Mouse (Mus musculus): ENCODE data around the gene Ovol1. TPM values are rescaled to one million over a fixed set of nuclear protein-coding genes. Genes with fewer than 3 reads are reported as not detected.

Ovol1 gene
- polyA plus RNA-seq, 1 experiment from 2014 or later: 0.89 TPM

GRCm38 (mm10) chr19:5511074-5511632 lies 49.3 kb downstream of the Ovol1 start:
- WGBS: 47% methylated on average over 15 of the region's 15 CpGs
- peak overlapping the region; percentile 51 for H3K4me3 ChIP-seq (ENCODE audit: low read depth, low read length)
- H3K4me1 ChIP-seq (ENCODE audit: insufficient read depth): 0 out of 2 replicates have a peak, but pooled peaks cover 5% of the 10 kb centered on the region
- ATAC-seq (ENCODE audit: insufficient read depth) (no peak), DNase-seq (no peak)
- no peak for TF ChIP-seq CTCF (IDR thresholded peaks at IDR 0.05; ENCODE audit: low read depth)
- no peaks in the 10 kb centered on the region for H3K36me3 ChIP-seq (ENCODE audit: insufficient read depth)
- peak overlapping the region; percentile 54 for H3K9ac ChIP-seq
- peak overlapping the region; percentile 90 for H3K4me2 ChIP-seq
- peak overlapping the region; percentile 3; the same call in 1 of the 2 replicates for H3K27ac ChIP-seq (ENCODE audit: low read depth)
- no peaks in the 10 kb centered on the region for H3K27me3 ChIP-seq (ENCODE audit: insufficient read depth, low read length)
- H3K9me3 ChIP-seq (ENCODE audit: low read depth, low read length): no peaks in the 10 kb centered on the region

DNA sequence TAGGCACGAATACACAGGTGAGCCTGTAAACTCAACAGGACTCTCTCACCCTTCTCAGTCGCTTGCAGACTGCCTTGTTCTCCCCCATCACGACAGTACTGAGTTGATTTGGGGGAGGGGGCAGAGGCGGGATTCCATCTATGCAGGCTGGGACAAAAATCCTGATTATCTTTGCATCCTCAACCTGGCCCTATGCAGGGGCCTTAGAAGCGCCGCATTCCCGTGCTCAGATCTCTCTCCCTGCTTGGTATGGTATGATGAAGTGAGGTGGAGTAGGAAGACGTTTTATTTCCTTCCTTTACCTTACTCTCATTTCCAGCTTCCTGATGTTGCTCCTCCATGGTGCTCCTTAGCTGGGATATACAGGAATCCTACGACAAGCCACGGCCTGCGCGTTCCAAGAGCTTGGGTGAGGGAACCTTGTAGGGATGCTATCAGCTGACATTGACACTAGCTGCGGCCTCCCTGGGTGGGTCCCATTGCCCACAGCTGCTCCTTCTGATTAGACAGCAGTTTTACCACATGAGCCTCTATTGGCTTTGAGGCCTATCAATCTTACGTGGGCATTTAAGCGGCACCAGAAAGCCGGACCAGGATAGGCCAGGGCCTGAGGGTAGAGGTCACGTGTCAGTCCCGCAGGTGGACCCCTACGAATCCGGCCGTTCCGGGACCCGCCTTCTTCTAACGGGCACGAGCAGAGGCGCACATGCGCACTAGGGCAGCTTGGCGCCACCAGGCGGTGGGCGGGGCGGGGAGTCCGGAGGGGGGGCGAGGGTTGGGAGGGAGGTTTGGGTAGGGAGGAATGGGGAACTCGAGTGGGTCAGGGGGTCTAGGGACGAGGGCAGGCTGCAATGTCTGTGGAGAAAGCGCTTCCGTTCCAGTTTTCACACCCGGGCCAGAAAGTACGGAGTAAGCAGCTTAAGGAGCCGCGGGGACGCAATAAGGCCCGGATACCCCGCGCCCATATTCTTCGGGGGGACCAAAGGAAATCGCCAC lies 50.1 kb downstream of the Ovol1 start, which contains the start of gene Snx32:
Snx32 (minus strand) TSS at position 508 of the 996 bp plus-strand sequence.
- ATAC-seq (ENCODE audit: insufficient read depth): peak; percentile 99
- 2% methylated on average over 47 of the region's 47 CpGs for whole genome bisulfite sequencing
- peak within 1 kb of the TSS; percentile 90 for H3K4me2 ChIP-seq

DNA sequence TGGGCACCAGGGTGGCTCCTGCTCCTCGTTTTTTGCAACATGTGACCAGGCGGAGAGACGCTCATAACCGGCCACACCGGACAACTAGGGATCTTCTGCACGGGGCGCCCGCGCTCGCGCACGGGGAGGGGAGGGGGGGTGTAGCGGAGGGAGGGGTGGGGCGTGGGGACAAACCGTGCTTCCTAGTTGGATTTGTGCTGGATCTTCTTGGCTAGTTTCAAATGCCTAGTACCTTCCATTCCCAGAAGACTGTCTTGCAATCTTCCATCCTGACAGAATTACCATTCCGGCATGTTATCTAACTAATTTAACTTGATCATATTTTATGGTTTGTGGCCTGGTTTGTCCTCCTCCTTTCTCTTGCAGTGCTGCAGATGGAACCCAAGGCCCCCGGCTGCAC lies 56.8 kb downstream of the Ovol1 start, which contains the start of gene 1700020D05Rik:
1700020D05Rik (minus strand) TSS at position 101 of the 400 bp plus-strand sequence.
- no peak within 1 kb of the TSS for H3K27ac ChIP-seq (ENCODE audit: low read depth)
- no peaks in the 10 kb centered on the region for H3K4me1 ChIP-seq (ENCODE audit: insufficient read depth)
- no peaks in the 10 kb centered on the region for H3K9me3 ChIP-seq (ENCODE audit: low read depth, low read length)
- TF ChIP-seq CTCF (IDR thresholded peaks at IDR 0.05; ENCODE audit: low read depth): no peak
- H3K4me3 ChIP-seq (ENCODE audit: low read depth, low read length): no peak within 1 kb of the TSS
- WGBS: 52% methylated on average over 17 of the region's 17 CpGs
- no peak within 1 kb of the TSS for H3K9ac ChIP-seq
- no peaks in the 10 kb centered on the region for H3K36me3 ChIP-seq (ENCODE audit: insufficient read depth)
- no peaks in the 10 kb centered on the region for H3K27me3 ChIP-seq (ENCODE audit: insufficient read depth, low read length)
- ATAC-seq (ENCODE audit: insufficient read depth): no peak
- DNase-seq: no peak
- H3K4me2 ChIP-seq: no peak within 1 kb of the TSS

More for the DNA sequence above, 50.1 kb downstream of the Ovol1 start, which contains the start of gene Snx32:
- Histone ChIP-seq H3K4me3 (ENCODE audit: low read depth, low read length) (peak within 1 kb of the TSS; percentile 51), H3K27ac (ENCODE audit: low read depth) (peak within 1 kb of the TSS; percentile 3; the same call in 1 of the 2 replicates), H3K9me3 (ENCODE audit: low read depth, low read length) (no peaks in the 10 kb centered on the region), H3K4me1 (ENCODE audit: insufficient read depth) (0 out of 2 replicates have a peak, but pooled peaks cover 5% of the 10 kb centered on the region), H3K27me3 (ENCODE audit: insufficient read depth, low read length) (no peaks in the 10 kb centered on the region), H3K36me3 (ENCODE audit: insufficient read depth) (no peaks in the 10 kb centered on the region), H3K9ac (peak within 1 kb of the TSS; percentile 54)
- DNase-seq: peak; percentile 96
- peak; percentile 47 for TF ChIP-seq CTCF (IDR thresholded peaks at IDR 0.05; ENCODE audit: low read depth)

DNA sequence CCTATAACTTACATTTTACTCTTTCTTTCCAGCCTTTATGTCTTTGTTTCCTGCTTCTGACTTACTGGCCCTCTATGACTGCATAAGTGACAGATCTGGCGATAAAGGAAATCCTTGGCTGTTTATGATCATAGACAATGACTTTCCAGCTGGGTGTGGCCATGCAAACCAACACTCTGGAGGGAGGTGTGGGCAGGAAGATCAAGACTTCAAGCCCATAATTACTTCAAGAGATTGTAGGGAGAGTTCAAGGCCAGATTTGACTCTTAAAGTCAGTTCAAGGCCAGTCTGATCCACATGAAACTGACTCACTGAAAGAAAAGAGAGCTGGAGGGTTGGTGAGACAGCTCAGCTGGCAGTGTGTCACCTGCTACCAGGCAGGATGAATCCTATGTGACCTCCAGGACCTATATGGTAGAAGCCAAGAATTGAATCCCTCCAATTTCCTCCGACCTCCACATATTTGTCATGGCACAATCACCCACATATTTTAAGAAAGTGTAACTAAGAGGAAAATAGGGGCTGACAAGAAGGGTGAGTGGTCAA lies 60.0 kb downstream of the Ovol1 start:
- no peaks in the 10 kb centered on the region for H3K4me1 ChIP-seq (ENCODE audit: insufficient read depth)
- WGBS: 71% methylated on average over 2 of the region's 2 CpGs
- no peak overlapping the region for H3K9ac ChIP-seq
- no peaks in the 10 kb centered on the region for H3K27me3 ChIP-seq (ENCODE audit: insufficient read depth, low read length)
- TF ChIP-seq CTCF (IDR thresholded peaks at IDR 0.05; ENCODE audit: low read depth): no peak
- H3K27ac ChIP-seq (ENCODE audit: low read depth): no peak overlapping the region
- H3K36me3 ChIP-seq (ENCODE audit: insufficient read depth): peaks cover 29% of the 10 kb centered on the region
- no peak overlapping the region for H3K4me3 ChIP-seq (ENCODE audit: low read depth, low read length)
- ATAC-seq (ENCODE audit: insufficient read depth): no peak
- no peak overlapping the region for H3K4me2 ChIP-seq
- no peak for DNase-seq
- no peaks in the 10 kb centered on the region for H3K9me3 ChIP-seq (ENCODE audit: low read depth, low read length)

Other genes with a start within 250 kb of the Ovol1 start
- not detected in 2 replicates for gene Catsper1, start 224.9 kb downstream of the Ovol1 start, polyA plus RNA-seq (2014; fragmentation: Nextera tagmentation; extraction: Ambion mirVana)
- 0.41 TPM in 1 of 2 replicates, not detected in the other for gene Cst6, start 211.1 kb downstream of the Ovol1 start, polyA plus RNA-seq (2014; fragmentation: Nextera tagmentation; extraction: Ambion mirVana)
- 59.1 and 71.1 TPM in 2 replicates for gene Eif1ad, start 193.9 kb downstream of the Ovol1 start, polyA plus RNA-seq (2014; fragmentation: Nextera tagmentation; extraction: Ambion mirVana)
- 515 and 542 TPM in 2 replicates for gene Banf1, start 193.5 kb downstream of the Ovol1 start, polyA plus RNA-seq (2014; fragmentation: Nextera tagmentation; extraction: Ambion mirVana)
- 72.0 and 73.8 TPM in 2 replicates for gene Sart1, start 171.9 kb downstream of the Ovol1 start, polyA plus RNA-seq (2014; fragmentation: Nextera tagmentation; extraction: Ambion mirVana)
- gene Tsga10ip, start 158.1 kb downstream of the Ovol1 start, polyA plus RNA-seq (2014; fragmentation: Nextera tagmentation; extraction: Ambion mirVana): 0.64 TPM in 1 of 2 replicates, not detected in the other
- gene Drap1, start 135.7 kb downstream of the Ovol1 start, polyA plus RNA-seq (2014; fragmentation: Nextera tagmentation; extraction: Ambion mirVana): 204 and 217 TPM in 2 replicates
- 40.8 and 42.7 TPM in 2 replicates for gene AI837181, start 135.5 kb downstream of the Ovol1 start, polyA plus RNA-seq (2014; fragmentation: Nextera tagmentation; extraction: Ambion mirVana)
- not detected in 2 replicates for gene Fosl1, start 113.1 kb downstream of the Ovol1 start, polyA plus RNA-seq (2014; fragmentation: Nextera tagmentation; extraction: Ambion mirVana)
- gene Ccdc85b, start 102.8 kb downstream of the Ovol1 start, polyA plus RNA-seq (2014; fragmentation: Nextera tagmentation; extraction: Ambion mirVana): 9.0 and 10.0 TPM in 2 replicates
- gene Fibp, start 100.0 kb downstream of the Ovol1 start, polyA plus RNA-seq (2014; fragmentation: Nextera tagmentation; extraction: Ambion mirVana): 101 and 104 TPM in 2 replicates
- 1.0 and 1.8 TPM in 2 replicates for gene Ctsw, start 92.1 kb downstream of the Ovol1 start, polyA plus RNA-seq (2014; fragmentation: Nextera tagmentation; extraction: Ambion mirVana)
- 178 and 192 TPM in 2 replicates for gene Efemp2, start 86.7 kb downstream of the Ovol1 start, polyA plus RNA-seq (2014; fragmentation: Nextera tagmentation; extraction: Ambion mirVana)
- 39.8 and 42.6 TPM in 2 replicates for gene Mus81, start 72.2 kb downstream of the Ovol1 start, polyA plus RNA-seq (2014; fragmentation: Nextera tagmentation; extraction: Ambion mirVana)
- gene Cfl1, start 70.2 kb downstream of the Ovol1 start, polyA plus RNA-seq (2014; fragmentation: Nextera tagmentation; extraction: Ambion mirVana): 3,236 and 3,318 TPM in 2 replicates
- gene 1700020D05Rik, start 56.9 kb downstream of the Ovol1 start, polyA plus RNA-seq (2014; fragmentation: Nextera tagmentation; extraction: Ambion mirVana): 0.18 TPM in 1 of 2 replicates, not detected in the other
- 6.0 and 6.7 TPM in 2 replicates for gene Snx32, start 50.1 kb downstream of the Ovol1 start, polyA plus RNA-seq (2014; fragmentation: Nextera tagmentation; extraction: Ambion mirVana)
- gene Ap5b1, start 7.4 kb upstream of the Ovol1 start, polyA plus RNA-seq (2014; fragmentation: Nextera tagmentation; extraction: Ambion mirVana): 3.7 and 4.2 TPM in 2 replicates
- 138 and 145 TPM in 2 replicates for gene Rnaseh2c, start 41.2 kb upstream of the Ovol1 start, polyA plus RNA-seq (2014; fragmentation: Nextera tagmentation; extraction: Ambion mirVana)
- gene Kat5, start 49.6 kb upstream of the Ovol1 start, polyA plus RNA-seq (2014; fragmentation: Nextera tagmentation; extraction: Ambion mirVana): 25.5 and 33.4 TPM in 2 replicates
- gene Rela, start 76.8 kb upstream of the Ovol1 start, polyA plus RNA-seq (2014; fragmentation: Nextera tagmentation; extraction: Ambion mirVana): 52.3 and 54.2 TPM in 2 replicates
- 40.4 and 49.3 TPM in 2 replicates for gene Sipa1, start 103.1 kb upstream of the Ovol1 start, polyA plus RNA-seq (2014; fragmentation: Nextera tagmentation; extraction: Ambion mirVana)
- gene Map3k11, start 128.1 kb upstream of the Ovol1 start, polyA plus RNA-seq (2014; fragmentation: Nextera tagmentation; extraction: Ambion mirVana): 36.6 TPM in 2 replicates
- 28.4 and 35.2 TPM in 2 replicates for gene Pcnx3, start 128.3 kb upstream of the Ovol1 start, polyA plus RNA-seq (2014; fragmentation: Nextera tagmentation; extraction: Ambion mirVana)
- 0.32 and 0.47 TPM in 2 replicates for gene Kcnk7, start 143.7 kb upstream of the Ovol1 start, polyA plus RNA-seq (2014; fragmentation: Nextera tagmentation; extraction: Ambion mirVana)
- 15.5 and 17.4 TPM in 2 replicates for gene Ehbp1l1, start 165.7 kb upstream of the Ovol1 start, polyA plus RNA-seq (2014; fragmentation: Nextera tagmentation; extraction: Ambion mirVana)
- 108 and 116 TPM in 2 replicates for gene Fam89b, start 169.0 kb upstream of the Ovol1 start, polyA plus RNA-seq (2014; fragmentation: Nextera tagmentation; extraction: Ambion mirVana)
- gene Ltbp3, start 180.3 kb upstream of the Ovol1 start, polyA plus RNA-seq (2014; fragmentation: Nextera tagmentation; extraction: Ambion mirVana): 51.8 and 55.9 TPM in 2 replicates
- 74.8 and 84.5 TPM in 2 replicates for gene Scyl1, start 210.8 kb upstream of the Ovol1 start, polyA plus RNA-seq (2014; fragmentation: Nextera tagmentation; extraction: Ambion mirVana)